Mouse (Mus musculus): ENCODE data around the gene Gm11444. TPM values are rescaled to one million over a fixed set of nuclear protein-coding genes. Genes with fewer than 3 reads are reported as not detected.

Gm11444 gene
- polyA plus RNA-seq, 1 experiment from 2014 or later: not detected

DNA sequence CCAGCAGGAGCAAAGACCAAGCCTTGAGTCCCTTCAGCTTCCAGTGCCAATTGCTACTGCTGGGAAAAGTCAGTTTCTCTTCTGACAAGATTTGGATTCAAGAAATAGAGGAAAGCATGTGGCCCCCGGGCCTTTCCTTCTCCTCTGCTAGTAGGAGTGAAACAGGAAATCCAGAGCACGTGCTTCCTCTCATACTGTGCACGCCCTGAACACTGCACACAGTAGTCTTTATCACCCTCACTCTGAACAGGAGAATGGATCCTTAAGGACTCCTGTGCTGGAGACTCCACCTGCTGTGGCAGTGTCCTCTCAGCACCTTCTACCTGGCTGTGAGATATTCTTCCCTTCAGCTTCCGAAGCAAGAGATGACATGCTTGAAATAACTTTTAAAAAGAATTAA, 38.9 kb downstream of the Gm11444 start:
- H3K9ac ChIP-seq (replicated peaks; ENCODE audit: low read depth, low read length): no peak overlapping the region
- no peak for ATAC-seq
- no peaks in the 10 kb centered on the region for H3K9me3 ChIP-seq (ENCODE audit: control insufficient read depth, low read length)
- WGBS: 82% methylated on average over 4 of the region's 4 CpGs
- no peak overlapping the region for H3K4me2 ChIP-seq (ENCODE audit: low read length)
- no peaks in the 10 kb centered on the region for H3K36me3 ChIP-seq (ENCODE audit: control insufficient read depth, insufficient read depth)
- no peak overlapping the region for H3K4me3 ChIP-seq (replicated peaks; ENCODE audit: low read length)
- H3K27ac ChIP-seq (ENCODE audit: low read length): no peak overlapping the region
- H3K4me1 ChIP-seq (replicated peaks; ENCODE audit: control insufficient read depth, insufficient read depth, low read length): no peaks in the 10 kb centered on the region
- H3K27me3 ChIP-seq (replicated peaks; ENCODE audit: control insufficient read depth, insufficient read depth, low read length): 0 out of 2 replicates have a peak, but pooled peaks cover 3% of the 10 kb centered on the region

DNA sequence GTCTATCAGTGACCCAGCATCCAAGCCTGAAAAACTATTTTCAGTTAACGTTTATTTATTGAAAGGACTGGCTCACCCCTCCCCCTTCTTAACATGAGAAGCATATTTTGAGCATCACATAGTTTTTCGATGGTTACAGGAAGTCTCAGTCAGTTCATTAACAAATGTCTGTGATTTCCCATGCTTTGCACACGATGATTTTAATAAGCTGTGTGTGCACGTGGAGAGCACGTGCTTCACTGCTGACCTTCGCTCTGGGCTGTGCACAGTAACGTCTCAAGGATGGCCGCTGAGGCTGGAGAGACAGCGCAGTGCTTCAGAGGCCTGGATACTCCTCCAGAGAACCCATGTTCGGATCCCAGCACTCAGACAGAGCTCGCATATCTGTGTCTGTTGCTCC, 42.8 kb downstream of the Gm11444 start:
- Histone ChIP-seq H3K4me1 (replicated peaks; ENCODE audit: control insufficient read depth, insufficient read depth, low read length) (no peaks in the 10 kb centered on the region), H3K4me3 (replicated peaks; ENCODE audit: low read length) (no peak overlapping the region), H3K36me3 (ENCODE audit: control insufficient read depth, insufficient read depth) (no peaks in the 10 kb centered on the region), H3K9ac (replicated peaks; ENCODE audit: low read depth, low read length) (no peak overlapping the region), H3K27me3 (replicated peaks; ENCODE audit: control insufficient read depth, insufficient read depth, low read length) (no peaks in the 10 kb centered on the region), H3K9me3 (ENCODE audit: control insufficient read depth, low read length) (no peaks in the 10 kb centered on the region), H3K27ac (ENCODE audit: low read length) (no peak overlapping the region), H3K4me2 (ENCODE audit: low read length) (no peak overlapping the region)
- 86% methylated on average over 11 of the region's 11 CpGs for WGBS
- ATAC-seq: no peak

DNA sequence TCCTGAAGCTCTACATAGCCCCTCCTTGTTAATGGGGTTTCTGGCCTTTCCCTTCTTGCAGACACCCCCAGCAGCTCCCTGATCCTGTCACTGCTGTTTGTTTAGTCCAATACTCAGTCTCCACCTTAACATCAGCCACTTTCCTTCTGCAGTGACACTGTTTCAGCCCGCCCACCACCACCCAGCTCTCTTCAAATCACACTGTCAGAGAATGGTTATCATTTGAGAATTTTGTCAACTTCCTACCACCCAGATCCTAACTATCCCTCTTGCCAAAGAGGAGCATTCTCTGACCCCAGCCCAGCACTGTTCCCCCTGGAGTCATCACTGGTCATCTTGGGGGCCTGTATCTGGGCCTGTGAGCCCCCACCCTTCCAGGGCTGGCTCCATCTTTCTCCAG, 44.4 kb downstream of the Gm11444 start:
- no peak overlapping the region for H3K9ac ChIP-seq (replicated peaks; ENCODE audit: low read depth, low read length)
- H3K4me2 ChIP-seq (ENCODE audit: low read length): no peak overlapping the region
- no peaks in the 10 kb centered on the region for H3K36me3 ChIP-seq (ENCODE audit: control insufficient read depth, insufficient read depth)
- no peak overlapping the region for H3K27ac ChIP-seq (ENCODE audit: low read length)
- ATAC-seq: no peak
- H3K27me3 ChIP-seq (replicated peaks; ENCODE audit: control insufficient read depth, insufficient read depth, low read length): no peaks in the 10 kb centered on the region
- WGBS: 79% methylated on average over 1 of the region's 1 CpGs
- no peaks in the 10 kb centered on the region for H3K9me3 ChIP-seq (ENCODE audit: control insufficient read depth, low read length)
- H3K4me1 ChIP-seq (replicated peaks; ENCODE audit: control insufficient read depth, insufficient read depth, low read length): no peaks in the 10 kb centered on the region
- H3K4me3 ChIP-seq (replicated peaks; ENCODE audit: low read length): no peak overlapping the region

DNA sequence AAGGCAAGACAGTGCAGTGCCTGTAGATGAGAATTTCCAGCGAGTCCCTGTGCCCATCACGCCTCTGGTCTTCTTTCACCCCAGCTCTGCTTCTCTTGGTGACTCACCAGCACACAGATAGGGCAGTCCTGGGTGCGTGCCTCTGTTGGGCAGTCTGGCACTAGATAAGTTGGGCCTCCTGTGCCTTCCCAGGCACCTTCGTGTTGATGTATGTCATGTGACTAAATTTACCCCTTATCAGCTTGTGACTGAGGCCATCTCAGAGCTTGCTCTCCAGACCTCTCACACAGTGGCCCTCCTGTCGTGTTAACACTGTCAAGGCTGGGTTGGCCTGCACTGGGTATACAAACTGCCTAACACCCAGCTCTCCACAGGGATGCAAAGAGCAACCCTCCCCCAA, 46.1 kb downstream of the Gm11444 start:
- H3K27me3 ChIP-seq (replicated peaks; ENCODE audit: control insufficient read depth, insufficient read depth, low read length): no peaks in the 10 kb centered on the region
- no peak overlapping the region for H3K4me2 ChIP-seq (ENCODE audit: low read length)
- no peaks in the 10 kb centered on the region for H3K4me1 ChIP-seq (replicated peaks; ENCODE audit: control insufficient read depth, insufficient read depth, low read length)
- no peak for ATAC-seq
- H3K36me3 ChIP-seq (ENCODE audit: control insufficient read depth, insufficient read depth): no peaks in the 10 kb centered on the region
- WGBS: 75% methylated on average over 5 of the region's 5 CpGs
- H3K9ac ChIP-seq (replicated peaks; ENCODE audit: low read depth, low read length): no peak overlapping the region
- no peak overlapping the region for H3K27ac ChIP-seq (ENCODE audit: low read length)
- no peaks in the 10 kb centered on the region for H3K9me3 ChIP-seq (ENCODE audit: control insufficient read depth, low read length)
- no peak overlapping the region for H3K4me3 ChIP-seq (replicated peaks; ENCODE audit: low read length)

DNA sequence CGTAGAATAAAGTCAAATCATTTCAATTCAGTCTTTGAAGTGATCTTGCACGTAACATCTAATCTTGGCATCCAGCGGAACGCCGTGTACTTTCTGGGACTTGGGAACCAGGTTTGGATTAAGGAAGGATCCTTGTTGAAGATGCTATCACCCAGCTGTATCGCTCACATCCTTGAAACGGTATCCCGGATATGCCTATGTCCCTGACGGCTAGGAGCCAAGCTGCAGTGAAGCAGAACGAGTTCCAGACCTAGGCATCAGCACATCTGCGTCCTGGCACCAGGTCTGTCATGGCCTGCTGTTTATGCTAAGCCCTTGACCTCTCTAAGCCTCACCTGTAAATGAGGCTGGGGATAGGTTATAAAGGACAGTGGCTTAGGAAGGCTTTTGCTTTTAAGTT, 49.8 kb downstream of the Gm11444 start:
- Histone ChIP-seq H3K27ac (ENCODE audit: low read length) (no peak overlapping the region), H3K27me3 (replicated peaks; ENCODE audit: control insufficient read depth, insufficient read depth, low read length) (no peaks in the 10 kb centered on the region), H3K9me3 (ENCODE audit: control insufficient read depth, low read length) (no peaks in the 10 kb centered on the region), H3K36me3 (ENCODE audit: control insufficient read depth, insufficient read depth) (no peaks in the 10 kb centered on the region), H3K9ac (replicated peaks; ENCODE audit: low read depth, low read length) (no peak overlapping the region), H3K4me1 (replicated peaks; ENCODE audit: control insufficient read depth, insufficient read depth, low read length) (no peaks in the 10 kb centered on the region), H3K4me3 (replicated peaks; ENCODE audit: low read length) (no peak overlapping the region), H3K4me2 (ENCODE audit: low read length) (no peak overlapping the region)
- no peak for ATAC-seq
- WGBS: 92% methylated on average over 11 of the region's 11 CpGs

DNA sequence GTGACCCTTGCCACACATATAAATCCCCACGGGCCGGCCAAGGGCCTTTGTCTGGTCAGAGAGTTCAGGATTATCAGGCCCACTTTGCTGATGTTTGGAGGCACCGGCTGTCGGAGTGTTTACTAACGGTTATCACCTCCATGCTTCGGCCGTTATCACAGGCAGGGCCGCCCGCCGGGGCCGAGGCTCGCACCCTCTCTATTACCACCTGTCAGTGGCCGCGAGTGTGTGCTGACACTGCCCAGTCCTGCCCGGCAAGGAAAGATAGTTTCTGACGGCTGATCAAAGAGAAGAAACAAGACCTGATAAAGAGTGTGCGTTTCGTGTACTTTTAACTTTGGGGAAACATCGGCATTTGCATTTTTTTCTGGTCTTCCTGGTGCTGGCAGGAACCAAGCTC, 50.3 kb downstream of the Gm11444 start:
- Histone ChIP-seq H3K4me1 (replicated peaks; ENCODE audit: control insufficient read depth, insufficient read depth, low read length) (no peaks in the 10 kb centered on the region), H3K27me3 (replicated peaks; ENCODE audit: control insufficient read depth, insufficient read depth, low read length) (no peaks in the 10 kb centered on the region), H3K36me3 (ENCODE audit: control insufficient read depth, insufficient read depth) (no peaks in the 10 kb centered on the region), H3K9me3 (ENCODE audit: control insufficient read depth, low read length) (no peaks in the 10 kb centered on the region), H3K9ac (replicated peaks; ENCODE audit: low read depth, low read length) (no peak overlapping the region), H3K4me2 (ENCODE audit: low read length) (no peak overlapping the region), H3K4me3 (replicated peaks; ENCODE audit: low read length) (no peak overlapping the region), H3K27ac (ENCODE audit: low read length) (no peak overlapping the region)
- 78% methylated on average over 19 of the region's 19 CpGs for WGBS
- ATAC-seq: no peak

DNA sequence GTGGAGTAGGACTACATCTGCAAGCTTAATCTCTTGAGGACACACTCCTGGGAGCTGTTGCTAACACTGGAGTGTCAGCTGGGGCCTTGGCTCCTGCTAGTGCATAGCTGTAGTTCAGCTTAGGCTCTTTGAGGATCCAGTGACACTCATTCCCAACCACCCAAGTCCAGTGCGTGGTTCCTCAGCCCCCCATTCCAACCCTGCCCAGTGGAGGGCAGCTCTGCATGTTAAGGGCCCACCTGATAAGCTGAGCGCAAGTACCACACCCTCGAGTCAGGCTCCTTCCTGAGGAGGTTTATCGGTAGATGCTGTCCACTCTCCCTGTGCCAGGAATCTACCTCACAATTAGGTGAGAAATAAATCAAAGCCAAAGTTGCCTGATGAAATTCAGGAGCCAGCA, 50.7 kb downstream of the Gm11444 start:
- no peak for ATAC-seq
- H3K4me1 ChIP-seq (replicated peaks; ENCODE audit: control insufficient read depth, insufficient read depth, low read length): no peaks in the 10 kb centered on the region
- no peak overlapping the region for H3K27ac ChIP-seq (ENCODE audit: low read length)
- 89% methylated on average over 4 of the region's 4 CpGs for WGBS
- no peak overlapping the region for H3K4me3 ChIP-seq (replicated peaks; ENCODE audit: low read length)
- H3K36me3 ChIP-seq (ENCODE audit: control insufficient read depth, insufficient read depth): no peaks in the 10 kb centered on the region
- H3K27me3 ChIP-seq (replicated peaks; ENCODE audit: control insufficient read depth, insufficient read depth, low read length): no peaks in the 10 kb centered on the region
- H3K9me3 ChIP-seq (ENCODE audit: control insufficient read depth, low read length): no peaks in the 10 kb centered on the region
- no peak overlapping the region for H3K9ac ChIP-seq (replicated peaks; ENCODE audit: low read depth, low read length)
- no peak overlapping the region for H3K4me2 ChIP-seq (ENCODE audit: low read length)

Other genes starting within 250 kb of the Gm11444 start
- 0.47 and 0.68 TPM in 2 replicates for gene Tbx2, start 17.8 kb downstream of the Gm11444 start, polyA plus RNA-seq (2015; fragmentation: Nextera tagmentation; extraction: Ambion mirVana)
- gene Tbx4, start 36.1 kb upstream of the Gm11444 start, polyA plus RNA-seq (2015; fragmentation: Nextera tagmentation; extraction: Ambion mirVana): 0.23 and 0.26 TPM in 2 replicates